Mouse (Mus musculus): ENCODE data around the gene Tollip.

GRCm38 (mm10) chr7:141870553-141870952, 47.8 kb downstream of the Tollip start:
- TF ChIP-seq CTCF (IDR thresholded peaks at IDR 0.05; ENCODE audit: control insufficient read depth, insufficient read depth, low read length) (peak; percentile 16; the same call in 1 of the 2 replicates), POLR2A (IDR thresholded peaks at IDR 0.05; ENCODE audit: borderline replicate concordance, control insufficient read depth, low read depth, low read length) (no peak)
